Mouse (Mus musculus) bone marrow macrophage, adult 2 months (primary cell): ENCODE data around the gene Mrfap1.

Experiments used
- CTCF ChIP-seq: IDR thresholded peaks from 2 replicates; pipeline ENCODE4 v1.5.1; 2012; ENCODE audit warnings: low read depth, mild to moderate bottlenecking, low read length, moderate library complexity
- POLR2A ChIP-seq: IDR thresholded peaks from 2 replicates; pipeline ENCODE4 v1.6.1; 2012; ENCODE audit warnings: mild to moderate bottlenecking, low read depth, low read length, borderline replicate concordance

- peak; percentile 94 for TF ChIP-seq CTCF
- TF ChIP-seq POLR2A: no peak
Observed at GRCm38 (mm10) chr5:36829913-36830879, 33.6 kb upstream of the Mrfap1 start, which contains the start of gene Man2b2.
